Mouse (Mus musculus): ENCODE results near the gene Mus81. TPM values are rescaled to one million over a fixed set of nuclear protein-coding genes. Genes with fewer than 3 reads are reported as not detected.

Mus81 gene
- total RNA-seq, 1 experiment = 31.3 TPM

DNA sequence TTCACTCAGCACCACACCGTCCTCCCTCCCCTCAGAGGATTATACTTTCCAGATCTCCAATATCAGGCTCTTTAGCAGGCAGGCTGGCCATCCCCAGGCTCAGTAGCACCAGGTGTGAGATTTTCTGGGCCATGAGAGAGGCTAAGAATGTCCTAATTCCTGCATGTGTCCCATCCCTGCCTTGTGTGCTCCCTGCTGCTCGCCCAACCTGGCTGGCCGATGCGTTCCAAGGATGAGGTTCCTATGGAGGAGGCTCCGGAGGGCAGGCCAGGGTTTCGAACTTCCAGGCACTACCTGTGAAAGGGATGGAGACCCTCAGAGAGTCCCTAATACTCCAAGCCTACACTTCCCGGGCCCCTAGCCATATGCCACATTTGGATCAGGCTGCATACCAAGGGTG, 2.4 kb downstream of the Mus81 start:
- H3K9me3 ChIP-seq (ENCODE audit: control insufficient read depth, insufficient read depth, low read depth, low read length) = no peaks in the 10 kb centered on the region
- in situ Hi-C loops (cut with MboI; ENCODE audit: low sequenced_read_pairs in 2 of 2, unreplicated experiment in 2 of 2) = no loop called here
- DNase-seq (ENCODE audit: low read depth, low spot score) = no peak
- H3K27ac ChIP-seq (ENCODE audit: insufficient read depth, low read depth, low read length, poor library complexity, severe bottlenecking) = no peak overlapping the region
- H3K4me3 ChIP-seq (ENCODE audit: insufficient read depth in 1 of 2, low read depth in 1 of 2, low read length in 2 of 2, poor library complexity in 1 of 2, severe bottlenecking in 1 of 2) = no peak overlapping the region
- no peak for TF ChIP-seq ZNF384 (IDR thresholded peaks at IDR 0.05; ENCODE audit: low read depth, low read length)
- no peak for TF ChIP-seq HCFC1 (IDR thresholded peaks at IDR 0.05; ENCODE audit: borderline replicate concordance, insufficient read depth, low read length)
- no peak for TF ChIP-seq ZC3H11A (IDR thresholded peaks at IDR 0.05; ENCODE audit: borderline replicate concordance, low read depth, low read length)
- no peak for TF ChIP-seq CHD2 (IDR thresholded peaks at IDR 0.05; ENCODE audit: low read depth, low read length)
- no peak for TF ChIP-seq MAFK (IDR thresholded peaks at IDR 0.05; ENCODE audit: insufficient read depth, low read depth, low read length)
- H3K36me3 ChIP-seq (ENCODE audit: control insufficient read depth, insufficient read depth, low read length, poor library complexity, severe bottlenecking) = peaks cover 32% of the 10 kb centered on the region
- no peak overlapping the region for H3K9ac ChIP-seq (ENCODE audit: insufficient read depth, low read depth, low read length, poor library complexity, severe bottlenecking)
- H3K4me1 ChIP-seq (ENCODE audit: control insufficient read depth in 2 of 2, insufficient read depth in 2 of 2, low read length in 2 of 2, poor library complexity in 1 of 2) = peaks cover 2 to 5% of the 10 kb centered on the region in 2 experiments; a peak in 1 of 4 replicates

DNA sequence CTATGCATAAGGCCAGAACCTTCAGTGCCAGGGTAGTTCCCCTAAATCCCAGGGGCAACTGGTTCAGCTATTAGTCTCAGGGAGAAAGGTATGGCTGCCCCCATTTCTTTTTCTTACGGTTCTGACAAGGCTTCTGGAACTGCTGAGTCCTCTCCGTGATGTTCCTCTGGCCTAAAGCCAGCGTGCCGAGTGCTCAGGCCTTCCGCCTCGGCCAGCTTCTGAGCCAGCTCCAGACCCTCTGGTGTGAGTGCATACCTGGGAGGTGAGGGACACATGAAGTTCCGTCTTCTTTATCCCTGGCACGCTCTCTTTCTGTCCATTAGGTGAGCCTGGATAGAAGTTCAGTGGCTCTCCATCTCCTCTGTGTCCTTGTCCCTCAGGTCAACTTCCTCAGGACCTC, 2.8 kb downstream of the Mus81 start:
- no peak for DNase-seq (ENCODE audit: low read depth, low spot score)
- TF ChIP-seq CHD2 (IDR thresholded peaks at IDR 0.05; ENCODE audit: low read depth, low read length) = no peak
- TF ChIP-seq MAFK (IDR thresholded peaks at IDR 0.05; ENCODE audit: insufficient read depth, low read depth, low read length) = no peak
- TF ChIP-seq HCFC1 (IDR thresholded peaks at IDR 0.05; ENCODE audit: borderline replicate concordance, insufficient read depth, low read length) = no peak
- TF ChIP-seq ZNF384 (IDR thresholded peaks at IDR 0.05; ENCODE audit: low read depth, low read length) = no peak
- no peak for TF ChIP-seq ZC3H11A (IDR thresholded peaks at IDR 0.05; ENCODE audit: borderline replicate concordance, low read depth, low read length)
- Histone ChIP-seq H3K4me1 (ENCODE audit: control insufficient read depth in 2 of 2, insufficient read depth in 2 of 2, low read length in 2 of 2, poor library complexity in 1 of 2) (peaks cover 2 to 5% of the 10 kb centered on the region in 2 experiments; a peak in 1 of 4 replicates), H3K4me3 (ENCODE audit: insufficient read depth in 1 of 2, low read depth in 1 of 2, low read length in 2 of 2, poor library complexity in 1 of 2, severe bottlenecking in 1 of 2) (no peak overlapping the region), H3K27ac (ENCODE audit: insufficient read depth, low read depth, low read length, poor library complexity, severe bottlenecking) (no peak overlapping the region), H3K36me3 (ENCODE audit: control insufficient read depth, insufficient read depth, low read length, poor library complexity, severe bottlenecking) (peaks cover 32% of the 10 kb centered on the region), H3K9me3 (ENCODE audit: control insufficient read depth, insufficient read depth, low read depth, low read length) (no peaks in the 10 kb centered on the region), H3K9ac (ENCODE audit: insufficient read depth, low read depth, low read length, poor library complexity, severe bottlenecking) (no peak overlapping the region)
- in situ Hi-C loops (cut with MboI; ENCODE audit: low sequenced_read_pairs in 2 of 2, unreplicated experiment in 2 of 2) = no loop called here

GRCm38 (mm10) chr19:5484496-5484895, 3.7 kb downstream of the Mus81 start:
- in situ Hi-C loops (cut with MboI; ENCODE audit: low sequenced_read_pairs in 2 of 2, unreplicated experiment in 2 of 2) = no loop called here
- H3K36me3 ChIP-seq (ENCODE audit: control insufficient read depth, insufficient read depth, low read length, poor library complexity, severe bottlenecking) = peaks cover 32% of the 10 kb centered on the region

GRCm38 (mm10) chr19:5483386-5484359, 4.5 kb downstream of the Mus81 start:
- in situ Hi-C loops (cut with MboI; ENCODE audit: low sequenced_read_pairs in 2 of 2, unreplicated experiment in 2 of 2) = no loop called here
- no peak for TF ChIP-seq ZNF384 (IDR thresholded peaks at IDR 0.05; ENCODE audit: low read depth, low read length)
- TF ChIP-seq ZC3H11A (IDR thresholded peaks at IDR 0.05; ENCODE audit: borderline replicate concordance, low read depth, low read length) = no peak
- no peak for TF ChIP-seq HCFC1 (IDR thresholded peaks at IDR 0.05; ENCODE audit: borderline replicate concordance, insufficient read depth, low read length)
- no peak for TF ChIP-seq MAFK (IDR thresholded peaks at IDR 0.05; ENCODE audit: insufficient read depth, low read depth, low read length)
- TF ChIP-seq CHD2 (IDR thresholded peaks at IDR 0.05; ENCODE audit: low read depth, low read length) = no peak
- Histone ChIP-seq H3K9me3 (ENCODE audit: control insufficient read depth, insufficient read depth, low read depth, low read length) (no peaks in the 10 kb centered on the region), H3K9ac (ENCODE audit: insufficient read depth, low read depth, low read length, poor library complexity, severe bottlenecking) (no peak overlapping the region), H3K27ac (ENCODE audit: insufficient read depth, low read depth, low read length, poor library complexity, severe bottlenecking) (no peak overlapping the region), H3K4me1 (ENCODE audit: control insufficient read depth in 2 of 2, insufficient read depth in 2 of 2, low read length in 2 of 2, poor library complexity in 1 of 2) (peaks cover 2 to 4% of the 10 kb centered on the region in 2 experiments; a peak in 1 of 4 replicates), H3K36me3 (ENCODE audit: control insufficient read depth, insufficient read depth, low read length, poor library complexity, severe bottlenecking) (peaks cover 32% of the 10 kb centered on the region), H3K4me3 (ENCODE audit: insufficient read depth in 1 of 2, low read depth in 1 of 2, low read length in 2 of 2, poor library complexity in 1 of 2, severe bottlenecking in 1 of 2) (no peak overlapping the region)
- no peak for DNase-seq (ENCODE audit: low read depth, low spot score)

More at GRCm38 (mm10) chr19:5484496-5484895, 3.7 kb downstream of the Mus81 start:
- DNase-seq (ENCODE audit: low read depth, low spot score) = no peak
- peaks cover 2 to 5% of the 10 kb centered on the region in 2 experiments; a peak in 1 of 4 replicates for H3K4me1 ChIP-seq (ENCODE audit: control insufficient read depth in 2 of 2, insufficient read depth in 2 of 2, low read length in 2 of 2, poor library complexity in 1 of 2)
- no peak overlapping the region for H3K4me3 ChIP-seq (ENCODE audit: insufficient read depth in 1 of 2, low read depth in 1 of 2, low read length in 2 of 2, poor library complexity in 1 of 2, severe bottlenecking in 1 of 2)
- H3K27ac ChIP-seq (ENCODE audit: insufficient read depth, low read depth, low read length, poor library complexity, severe bottlenecking) = no peak overlapping the region
- no peak overlapping the region for H3K9ac ChIP-seq (ENCODE audit: insufficient read depth, low read depth, low read length, poor library complexity, severe bottlenecking)
- no peaks in the 10 kb centered on the region for H3K9me3 ChIP-seq (ENCODE audit: control insufficient read depth, insufficient read depth, low read depth, low read length)
- no peak for TF ChIP-seq MAFK (IDR thresholded peaks at IDR 0.05; ENCODE audit: insufficient read depth, low read depth, low read length)
- TF ChIP-seq HCFC1 (IDR thresholded peaks at IDR 0.05; ENCODE audit: borderline replicate concordance, insufficient read depth, low read length) = no peak
- TF ChIP-seq ZNF384 (IDR thresholded peaks at IDR 0.05; ENCODE audit: low read depth, low read length) = no peak
- no peak for TF ChIP-seq ZC3H11A (IDR thresholded peaks at IDR 0.05; ENCODE audit: borderline replicate concordance, low read depth, low read length)

All from ES-E14 (cell line).